Mouse (Mus musculus) ovary, adult 18-20 months (tissue): ENCODE results near the gene Dip2a.

Experiments
- DNase-seq: peaks from one replicate; pipeline ENCODE4 v3.0.0; 2022; ENCODE audit warnings: low spot score, mixed read lengths

Dip2a gene

GRCm38 (mm10) chr10:76344711-76345539 is at the start of gene Dip2a:
TSS of gene Dip2a (minus strand) at chr10:76345291.
- peak; percentile 87 for DNase-seq

GRCm38 (mm10) chr10:76392596-76392995 is 47.5 kb upstream of the Dip2a start:
- no peak for DNase-seq

GRCm38 (mm10) chr10:76391786-76392185 is 46.7 kb upstream of the Dip2a start:
- DNase-seq = no peak

GRCm38 (mm10) chr10:76391166-76391565 is 46.1 kb upstream of the Dip2a start:
- DNase-seq = no peak

- DNase-seq = no peak
These were observed 29.9 kb upstream of the Dip2a start for GRCm38 (mm10) chr10:76374981-76375380.

GRCm38 (mm10) chr10:76371736-76372135 is 26.6 kb upstream of the Dip2a start:
- no peak for DNase-seq

GRCm38 (mm10) chr10:76368766-76369165 is 23.7 kb upstream of the Dip2a start:
- no peak for DNase-seq

GRCm38 (mm10) chr10:76363233-76363632 is 18.1 kb upstream of the Dip2a start:
- no peak for DNase-seq

GRCm38 (mm10) chr10:76358468-76358867 is 13.4 kb upstream of the Dip2a start:
- no peak for DNase-seq

- DNase-seq = no peak
These were observed 12.3 kb upstream of the Dip2a start for GRCm38 (mm10) chr10:76357286-76357875.

- DNase-seq = no peak
These were observed 9.9 kb upstream of the Dip2a start for GRCm38 (mm10) chr10:76354974-76355373.

- no peak for DNase-seq
These were observed 8.9 kb upstream of the Dip2a start for GRCm38 (mm10) chr10:76353986-76354385.

- DNase-seq = no peak
These were observed 6.9 kb upstream of the Dip2a start for GRCm38 (mm10) chr10:76351953-76352352.

- no peak for DNase-seq
These were observed 1.5 kb upstream of the Dip2a start for GRCm38 (mm10) chr10:76346589-76346988.

GRCm38 (mm10) chr10:76346043-76346491 is 976 bp upstream of the Dip2a start:
- no peak for DNase-seq

- no peak for DNase-seq
These were observed 430 bp upstream of the Dip2a start for GRCm38 (mm10) chr10:76345540-76345902.

GRCm38 (mm10) chr10:76334350-76334749 is 10.7 kb downstream of the Dip2a start:
- no peak for DNase-seq

- DNase-seq = no peak
These were observed 13.1 kb downstream of the Dip2a start for GRCm38 (mm10) chr10:76332040-76332439.

GRCm38 (mm10) chr10:76329093-76329492 is 16.0 kb downstream of the Dip2a start:
- no peak for DNase-seq

GRCm38 (mm10) chr10:76328574-76328973 is 16.5 kb downstream of the Dip2a start:
- no peak for DNase-seq

GRCm38 (mm10) chr10:76326304-76327006 is 18.6 kb downstream of the Dip2a start:
- no peak for DNase-seq

GRCm38 (mm10) chr10:76317623-76318022 is 27.5 kb downstream of the Dip2a start:
- no peak for DNase-seq

- DNase-seq = no peak
These were observed 28.9 kb downstream of the Dip2a start for GRCm38 (mm10) chr10:76316194-76316593.
